Mouse (Mus musculus) hindbrain, embryonic 14.5 days (tissue): ENCODE measurements around the gene Ncoa6. TPM values are rescaled to one million over a fixed set of nuclear protein-coding genes. Genes with fewer than 3 reads are reported as not detected.

ENCODE experiments used
- ATAC-seq: fragments of 200-750 bp; cut with Nextera tagmentation; 2 replicates; pipeline ENCODE4 v1.8.0; 2017; ENCODE audit warnings: moderate number of reproducible peaks, mild to moderate bottlenecking, moderate TSS enrichment, moderate library complexity; ENCODE audit not compliant: low FRiP score
- DNase-seq: peaks from one replicate; pipeline ENCODE4 v3.0.0-alpha.2; 2015; ENCODE audit warnings: low spot score
- H3K27ac ChIP-seq: fragments of 300-500 bp; sonication (generic); 2 replicates; pipeline ENCODE4 v1.5.1; 2014; ENCODE audit warnings: mild to moderate bottlenecking, moderate library complexity
- H3K27me3 ChIP-seq: fragments of 300-500 bp; sonication (generic); 2 replicates; pipeline ENCODE4 v1.6.1; 2014; ENCODE audit warnings: mild to moderate bottlenecking, low read length, mixed read lengths; ENCODE audit not compliant: control insufficient read depth, insufficient read depth
- H3K36me3 ChIP-seq: fragments of 300-500 bp; sonication (generic); replicated peaks from 2 replicates; pipeline ENCODE4 v1.6.1; 2014; ENCODE audit not compliant: control insufficient read depth, insufficient read depth
- H3K4me1 ChIP-seq: fragments of 300-500 bp; sonication (generic); replicated peaks from 2 replicates; pipeline ENCODE4 v1.6.1; 2014; ENCODE audit warnings: antibody characterized with exemption, low read length, mixed read lengths; ENCODE audit not compliant: control insufficient read depth, insufficient read depth
- H3K4me2 ChIP-seq: fragments of 300-500 bp; sonication (generic); replicated peaks from 2 replicates; pipeline ENCODE4 v1.6.1; 2014; ENCODE audit warnings: mild to moderate bottlenecking, moderate library complexity
- H3K4me3 ChIP-seq: fragments of 300-500 bp; sonication (generic); replicated peaks from 2 replicates; pipeline ENCODE4 v1.5.1; 2014; ENCODE audit warnings: mild to moderate bottlenecking, low read length
- H3K9ac ChIP-seq: fragments of 300-500 bp; sonication (generic); 2 replicates; pipeline ENCODE4 v1.6.1; 2014
- H3K9me3 ChIP-seq: fragments of 300-500 bp; sonication (generic); 2 replicates; pipeline ENCODE4 v1.6.1; 2016; ENCODE audit warnings: low read length; ENCODE audit not compliant: control insufficient read depth
- WGBS: fragments of 180-500 bp; shearing (Covaris S2); extraction: QIAGEN DNeasy Blood & Tissue Kit; methylation state at CpG from one replicate; pipeline ENCODE4 v1.1.7; 2014; 5-methylcytosine and 5-hydroxymethylcytosine counted together
- microRNA counts: library from miRNA; unstranded; fragments of <30 nt; microRNA quantifications from one replicate; lab custom pipeline; 2016
- microRNA-seq: library from miRNA; unstranded; fragments of <30 nt; microRNA quantifications from one replicate; pipeline ENCODE4, GENCODE M21; 2016
- polyA plus RNA-seq: library from polyadenylated mRNA; unstranded; fragments of >200 nt; fragmentation: Nextera tagmentation; extraction: Ambion mirVana; gene quantifications from 2 replicates; pipeline ENCODE4 v1.2.1, GENCODE M21; 2014

Ncoa6 gene
- polyA plus RNA-seq, 1 experiment from 2014 or later: 32.0 TPM

DNA sequence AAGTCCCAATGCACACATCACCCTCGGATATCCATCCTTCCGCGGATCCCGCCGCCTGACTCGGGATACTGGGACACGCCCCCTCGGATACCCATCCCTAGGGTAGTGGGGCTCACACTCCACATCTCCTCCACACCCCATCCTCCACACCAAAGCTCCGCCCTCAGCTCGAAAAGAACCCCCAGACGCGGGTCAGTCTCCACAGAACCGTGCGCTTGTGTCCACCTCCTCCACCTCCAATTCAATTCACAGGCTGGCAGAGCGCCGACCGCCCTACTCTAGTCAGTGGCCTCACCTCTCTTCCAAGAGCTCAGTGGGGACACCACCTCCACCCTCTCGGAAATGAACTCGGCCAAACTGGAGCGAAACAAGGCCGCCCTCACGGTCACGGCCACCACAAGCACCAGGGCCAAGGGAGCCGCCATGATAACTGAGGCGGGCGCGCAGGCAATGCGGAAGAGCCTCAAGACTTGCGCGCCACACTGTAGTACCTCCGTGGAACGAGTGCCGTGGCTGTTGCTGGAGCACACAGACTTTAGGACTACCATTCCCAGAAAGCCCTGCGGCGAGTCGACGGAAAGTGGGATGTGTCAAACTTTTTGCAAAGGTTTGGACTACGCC is 116.6 kb downstream of the Ncoa6 start, which contains the start of gene Pigu:
Pigu (minus strand) TSS at position 460 of the 621 bp plus-strand sequence.
- under 1% methylated on average over 38 of the region's 38 CpGs for WGBS
- no peaks in the 10 kb centered on the region for H3K27me3 ChIP-seq
- peak; percentile 99 for ATAC-seq

DNA sequence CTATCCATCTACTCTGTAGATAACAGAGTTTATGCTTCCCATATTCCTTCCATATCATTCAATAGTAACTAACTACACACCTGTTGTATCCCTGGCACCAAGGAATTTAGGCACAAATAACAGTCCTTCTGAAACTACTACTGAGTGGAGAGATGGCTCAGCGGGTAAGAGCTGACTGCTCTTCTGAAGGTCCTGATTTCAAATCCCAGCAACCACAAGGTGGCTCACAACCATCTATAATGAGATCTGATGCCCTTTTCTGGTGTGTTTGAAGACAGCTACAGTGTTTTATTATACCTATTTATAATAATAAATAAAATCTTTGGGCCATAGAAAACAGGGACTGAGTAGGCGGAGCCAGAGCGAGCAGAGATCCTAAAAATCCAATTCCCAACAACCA is 119.3 kb downstream of the Ncoa6 start:
- Histone ChIP-seq H3K4me2 (no peak overlapping the region), H3K4me1 (peaks cover 15% of the 10 kb centered on the region), H3K9me3 (no peaks in the 10 kb centered on the region), H3K27ac (no peak overlapping the region), H3K27me3 (no peaks in the 10 kb centered on the region), H3K9ac (no peak overlapping the region), H3K36me3 (no peaks in the 10 kb centered on the region), H3K4me3 (no peak overlapping the region)
- ATAC-seq: no peak
- WGBS: 93% methylated on average over 3 of the region's 3 CpGs
- DNase-seq: no peak

More for the DNA sequence above, 116.6 kb downstream of the Ncoa6 start, which contains the start of gene Pigu:
- no peaks in the 10 kb centered on the region for H3K36me3 ChIP-seq
- peak; percentile 98 for DNase-seq
- no peaks in the 10 kb centered on the region for H3K9me3 ChIP-seq
- peak within 1 kb of the TSS; percentile 75 for H3K4me3 ChIP-seq
- peak within 1 kb of the TSS; percentile 83 for H3K27ac ChIP-seq
- H3K4me1 ChIP-seq: peaks cover 15% of the 10 kb centered on the region
- H3K4me2 ChIP-seq: peak within 1 kb of the TSS; percentile 68
- peak within 1 kb of the TSS; percentile 77 for H3K9ac ChIP-seq

DNA sequence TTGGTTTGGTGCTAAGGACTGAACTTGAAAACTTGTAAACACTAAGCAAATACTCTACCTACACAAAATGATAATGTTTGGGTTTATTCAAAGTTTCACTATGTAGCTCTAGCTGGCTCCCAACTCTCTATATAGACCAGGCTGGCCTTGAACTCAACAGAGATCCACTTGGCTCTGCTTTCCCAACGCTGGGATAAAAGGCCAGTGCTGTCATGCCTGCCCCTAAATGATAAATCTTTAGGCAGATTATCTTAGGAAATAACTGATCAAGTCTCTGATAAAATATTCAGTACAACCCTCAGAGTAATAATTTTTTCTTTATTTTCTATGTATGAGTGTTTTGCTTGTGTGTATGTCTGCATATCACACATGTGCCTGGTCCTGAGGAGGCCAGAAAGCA is 127.0 kb downstream of the Ncoa6 start:
- 86% methylated on average over 1 of the region's 1 CpGs for WGBS
- H3K36me3 ChIP-seq: peaks cover 14% of the 10 kb centered on the region; the same call in 1 of the 2 replicates

More for the DNA sequence above, 127.0 kb downstream of the Ncoa6 start:
- H3K27me3 ChIP-seq: no peaks in the 10 kb centered on the region
- DNase-seq: no peak
- no peak overlapping the region for H3K4me3 ChIP-seq
- ATAC-seq: no peak
- H3K9ac ChIP-seq: no peak overlapping the region
- no peaks in the 10 kb centered on the region for H3K4me1 ChIP-seq
- no peaks in the 10 kb centered on the region for H3K9me3 ChIP-seq
- H3K27ac ChIP-seq: no peak overlapping the region
- H3K4me2 ChIP-seq: no peak overlapping the region

MicroRNAs within 50 kb of the gene (microRNA counts, 519-probe panel; counts per million panel counts)
- microRNA mmu-miR-695 (lab: Ali Mortazavi, UCI): not detected

Small RNA genes lying within 50 kb of the gene (microRNA-seq; reads per million reads assigned to microRNA genes)
- not detected for gene Mir695

Other genes starting within 250 kb of the Ncoa6 start
- 748 and 784 TPM in 2 replicates for gene Dynlrb1, start 237.4 kb downstream of the Ncoa6 start, polyA plus RNA-seq
- gene Map1lc3a, start 197.6 kb downstream of the Ncoa6 start, polyA plus RNA-seq: 616 and 629 TPM in 2 replicates
- gene Pigu, start 116.5 kb downstream of the Ncoa6 start, polyA plus RNA-seq: 60.7 and 75.0 TPM in 2 replicates
- 91.6 and 94.6 TPM in 2 replicates for gene Trp53inp2, start 92.8 kb downstream of the Ncoa6 start, polyA plus RNA-seq
- gene Acss2, start 44.1 kb upstream of the Ncoa6 start, polyA plus RNA-seq: 25.3 and 28.5 TPM in 2 replicates
- 39.9 and 48.5 TPM in 2 replicates for gene Ggt7, start 44.3 kb upstream of the Ncoa6 start, polyA plus RNA-seq
- gene Gss, start 118.9 kb upstream of the Ncoa6 start, polyA plus RNA-seq: 14.3 and 15.3 TPM in 2 replicates
- 0.40 and 0.99 TPM in 2 replicates for gene Myh7b, start 137.3 kb upstream of the Ncoa6 start, polyA plus RNA-seq
- gene Trpc4ap, start 218.5 kb upstream of the Ncoa6 start, polyA plus RNA-seq: 163 and 176 TPM in 2 replicates